Mouse (Mus musculus) inflammation-experienced regulatory T-cells (primary cell): Measurements from ENCODE around the gene Mllt6. TPM values are rescaled to one million over a fixed set of nuclear protein-coding genes. Genes with fewer than 3 reads are reported as not detected.

ENCODE experiments used
- polyA plus RNA-seq, 2 experiments: library from polyadenylated mRNA; unstranded; fragments of 100-300 nt; shearing (Covaris generic); gene quantifications; one replicate each; pipeline ENCODE4 v1.2.1; 2017

The Mllt6 gene
- 10 to 100 TPM; 10.0 to 13.1 TPM for polyA plus RNA-seq

GRCm38 (mm10) chr11:97662893-97663527 lies at the start of gene Mllt6:
Gene Mllt6, plus strand, starts transcription at chr11:97663414.

GRCm38 (mm10) chr11:97629576-97629975 lies 33.6 kb upstream of the Mllt6 start, which contains the start of gene Epop:
Gene Epop, minus strand, starts transcription at chr11:97629702.

GRCm38 (mm10) chr11:97685613-97686321 lies 22.6 kb downstream of the Mllt6 start, which contains the start of gene Cisd3:
Gene Cisd3, plus strand, starts transcription at chr11:97685826.

GRCm38 (mm10) chr11:97700003-97700745 lies 37.0 kb downstream of the Mllt6 start, which contains the start of gene Pcgf2:
Gene Pcgf2, minus strand, starts transcription at chr11:97700497.

GRCm38 (mm10) chr11:97703039-97703826 lies 40.0 kb downstream of the Mllt6 start, which contains the start of gene Psmb3:
Gene Psmb3, plus strand, starts transcription at chr11:97703399.

Other genes starting within 250 kb of the Mllt6 start
- under 1 TPM in 1 of 2 experiments, not detected in 1; 0.38 TPM for gene Arhgap23, start 247.9 kb upstream of the Mllt6 start, polyA plus RNA-seq
- under 1 TPM in 1 of 2 experiments, not detected in 1; 0.53 TPM for gene 4933428G20Rik, start 163.1 kb upstream of the Mllt6 start, polyA plus RNA-seq
- under 1 TPM; 0.02 to 0.53 TPM for gene Srcin1, start 87.2 kb upstream of the Mllt6 start, polyA plus RNA-seq
- gene Epop, start 33.7 kb upstream of the Mllt6 start, polyA plus RNA-seq = 10 to 100 TPM in 1 of 2 experiments, 1 to 10 TPM in 1; 6.1 to 11.7 TPM
- gene Cisd3, start 22.4 kb downstream of the Mllt6 start, polyA plus RNA-seq = 10 to 100 TPM; 66.8 to 70.0 TPM
- gene Pcgf2, start 37.1 kb downstream of the Mllt6 start, polyA plus RNA-seq = 1 to 10 TPM; 2.3 to 2.8 TPM
- gene Psmb3, start 40.0 kb downstream of the Mllt6 start, polyA plus RNA-seq = 100 to 1,000 TPM; 383 to 412 TPM
- gene Pip4k2b, start 81.3 kb downstream of the Mllt6 start, polyA plus RNA-seq = 1 to 10 TPM; 2.4 to 2.9 TPM
- 10 to 100 TPM; 26.5 to 31.5 TPM for gene Cwc25, start 103.1 kb downstream of the Mllt6 start, polyA plus RNA-seq
- not detected for gene 1700001P01Rik, start 112.5 kb downstream of the Mllt6 start, polyA plus RNA-seq
- 100 to 1,000 TPM; 323 to 371 TPM for gene Rpl23, start 119.0 kb downstream of the Mllt6 start, polyA plus RNA-seq
- 100 to 1,000 TPM; 175 to 203 TPM for gene Lasp1, start 135.6 kb downstream of the Mllt6 start, polyA plus RNA-seq
- gene B230217C12Rik, start 177.4 kb downstream of the Mllt6 start, polyA plus RNA-seq = 1 to 10 TPM in 1 of 2 experiments, under 1 TPM in 1; 0.91 to 1.3 TPM
- 1 to 10 TPM in 1 of 2 experiments, under 1 TPM in 1; 0.76 to 1.6 TPM for gene Fbxo47, start 220.7 kb downstream of the Mllt6 start, polyA plus RNA-seq